Mouse (Mus musculus): ENCODE results near the gene Zfp446. TPM values are rescaled to one million over a fixed set of nuclear protein-coding genes. Genes with fewer than 3 reads are reported as not detected.
"Not testable (repeated sequence)": the region's sequence is repeated elsewhere in the genome, so short reads cannot be mapped to it uniquely, and the experiment has no call there.

The Zfp446 gene
- 1 to 10 TPM; 1.7 to 2.5 TPM for total RNA-seq (2021)
- long read RNA-seq, experiment 1, result 0 reads
- long read RNA-seq, experiment 2, partial matches to known transcripts, result 0 of 2 reads
- long read RNA-seq, experiment 2, other reads (novel, unspliced or antisense), result 2 of 2 reads

DNA sequence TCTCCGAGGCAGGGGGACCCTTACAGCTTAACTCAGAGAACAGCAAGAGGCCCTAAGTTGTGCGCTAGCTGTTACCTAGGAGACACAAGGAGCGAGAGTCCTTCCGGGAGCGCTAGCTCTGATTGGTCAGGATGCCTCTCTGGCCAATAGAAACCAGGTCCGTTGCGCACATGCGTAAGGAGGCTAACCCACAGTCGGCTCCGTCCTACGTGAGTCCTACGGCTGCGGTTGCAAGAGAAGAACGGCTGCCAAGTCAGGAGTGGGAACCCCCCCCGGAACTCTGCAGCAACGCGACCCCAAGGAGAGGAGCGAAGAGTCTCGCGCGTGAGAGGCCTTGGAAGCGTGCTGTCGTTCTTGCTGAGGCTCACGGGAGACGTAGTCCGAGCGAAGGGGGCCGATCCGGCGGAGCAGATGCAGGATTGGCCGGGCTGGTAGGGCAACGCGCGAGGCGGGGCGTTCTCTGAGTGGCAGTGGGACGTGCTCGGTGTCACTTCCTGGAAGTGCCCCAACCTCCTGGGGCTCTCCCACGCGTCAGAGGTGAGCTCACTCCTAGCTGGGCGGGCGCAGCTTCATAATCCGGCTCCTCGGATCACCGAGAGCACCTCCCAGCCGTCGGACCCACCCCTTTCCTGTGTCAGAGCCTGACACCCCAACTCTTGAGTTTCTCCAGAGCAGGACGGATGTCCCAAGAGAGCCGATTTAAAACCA, at the start of gene Zfp446:
TSS of gene Zfp446 (plus strand) at position 167 of the 708 bp plus-strand sequence.
- intact Hi-C loops (cut with DNase I), result loop anchor here (2.0 kb wide), 1 partner anchor 31 kb away; no protein-coding TSS in a partner anchor
- peak; percentile 97 to 99 for DNase-seq

DNA sequence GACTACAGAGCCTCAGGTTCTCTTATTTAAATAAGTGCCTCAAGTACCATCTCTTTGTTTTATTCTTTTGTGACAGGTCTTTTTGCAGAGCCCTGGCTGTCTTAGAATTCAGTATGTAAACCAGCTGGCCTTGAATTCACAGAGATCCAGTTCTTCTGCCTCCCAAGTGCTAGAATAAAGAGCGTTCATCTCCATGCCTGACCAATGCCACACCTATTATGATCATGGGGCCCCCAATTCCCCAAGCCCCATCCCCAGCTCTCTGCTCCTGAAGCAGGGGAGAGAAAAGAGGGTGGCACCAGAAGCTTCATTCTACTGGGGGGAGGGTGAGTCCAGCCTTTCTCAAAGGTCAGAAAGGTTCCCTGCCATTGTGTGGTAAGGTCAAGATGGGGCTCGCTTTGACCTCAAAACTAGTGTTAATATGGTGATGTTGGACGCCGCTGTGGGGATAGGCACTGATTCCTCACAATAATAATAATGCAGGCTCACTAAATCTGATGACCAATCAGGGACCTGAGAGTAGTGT, 44.0 kb upstream of the Zfp446 start:
- intact Hi-C loops (cut with DNase I), result no loop called here
- no peak for DNase-seq

DNA sequence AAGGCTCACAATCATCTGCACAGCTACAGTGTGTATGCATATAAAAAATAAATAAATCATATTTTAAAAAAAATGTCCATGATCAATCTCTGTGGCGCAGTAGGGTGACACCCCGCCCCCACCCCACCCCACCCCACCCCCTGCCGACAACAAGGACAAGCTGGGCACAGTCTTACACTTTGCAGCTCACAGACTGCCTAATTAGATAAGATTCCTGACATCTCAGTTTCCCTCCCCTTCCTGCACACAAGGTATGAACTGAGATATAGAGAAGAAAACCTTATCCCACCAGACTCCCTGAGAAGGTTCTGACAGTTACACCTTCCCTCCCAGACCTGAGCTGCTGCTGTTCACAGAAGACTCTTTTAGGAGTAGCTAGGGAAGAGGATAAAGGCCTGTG, 42.8 kb upstream of the Zfp446 start:
- intact Hi-C loops (cut with DNase I), result no loop called here
- no peak for DNase-seq

- DNase-seq; intact Hi-C loops (cut with DNase I): not testable (repeated sequence)
These were observed 40.3 kb upstream of the Zfp446 start for GRCm38 (mm10) chr7:12937254-12937803.

- intact Hi-C loops (cut with DNase I), result no loop called here
- no peak for DNase-seq
These were observed 37.0 kb upstream of the Zfp446 start for GRCm38 (mm10) chr7:12940599-12940998.

DNA sequence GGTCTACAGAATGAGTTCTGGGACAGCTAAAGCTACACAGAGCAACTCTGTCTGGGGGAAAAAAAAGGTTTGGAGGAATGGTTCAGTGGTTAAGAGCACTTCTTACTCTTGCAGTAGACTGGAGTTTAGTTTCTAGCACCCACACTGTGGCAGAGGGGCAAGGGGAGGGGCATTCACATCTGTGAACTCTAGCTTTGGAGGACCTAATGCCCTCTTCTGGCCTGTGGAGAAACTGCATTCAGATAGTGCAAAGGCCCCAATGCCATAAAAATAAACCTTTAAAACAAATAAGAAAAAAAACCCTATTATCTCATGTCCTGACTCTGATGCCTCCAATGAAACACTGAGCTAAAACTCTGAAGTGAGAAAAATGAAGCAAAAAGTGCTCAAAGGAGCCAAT, 34.2 kb upstream of the Zfp446 start:
- intact Hi-C loops (cut with DNase I), result no loop called here
- DNase-seq, result no peak

DNA sequence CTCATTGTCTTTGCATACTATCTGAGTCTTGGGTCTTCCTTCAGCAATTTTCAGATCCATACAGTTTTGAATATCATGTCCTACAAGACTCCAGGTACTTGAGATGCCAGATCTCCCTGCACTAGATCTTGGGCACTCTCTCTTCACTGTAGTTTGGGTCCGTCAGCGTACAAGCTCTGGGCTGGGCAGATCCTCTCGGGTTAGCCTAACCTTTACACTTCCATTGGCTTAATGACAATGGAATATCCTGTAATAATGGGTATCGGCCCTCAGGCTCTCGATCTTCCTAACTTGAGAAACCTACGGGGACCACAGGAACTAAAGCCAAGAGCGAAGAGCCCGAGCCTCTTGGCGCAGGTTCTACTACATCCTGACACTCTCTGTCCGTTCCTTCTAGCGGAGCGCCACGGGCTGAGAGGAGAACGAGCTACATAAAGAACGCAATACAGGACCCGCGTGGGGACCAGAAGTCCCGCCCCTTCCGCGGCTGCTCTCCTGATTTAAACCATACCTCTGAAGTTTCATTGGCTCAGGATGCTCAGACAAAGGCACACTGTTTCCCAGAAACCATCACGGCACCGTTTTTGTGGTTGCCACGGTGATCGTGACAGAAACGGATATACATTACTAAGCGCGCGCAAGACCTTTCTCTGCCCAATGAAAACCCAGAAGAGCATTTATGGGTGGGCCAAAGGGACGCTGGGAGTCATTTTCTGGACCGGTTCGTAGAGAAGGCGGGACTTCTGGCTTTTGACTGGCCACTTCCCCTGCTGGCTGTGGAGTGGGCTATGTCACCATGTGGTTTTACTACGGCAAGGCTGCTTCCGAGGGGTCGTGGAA, 28.4 kb upstream of the Zfp446 start:
- DNase-seq, result peak; percentile 85 to 86
- intact Hi-C loops (cut with DNase I), result loop anchor here (2.0 kb wide), 1 partner anchor 26 kb away; the partner anchor contains the start of gene Rps5

- no peak for DNase-seq
- intact Hi-C loops (cut with DNase I), result loop anchor here (2.0 kb wide), 1 partner anchor 27 kb away; the partner anchor contains the start of gene Rps5
These were observed 27.8 kb upstream of the Zfp446 start for GRCm38 (mm10) chr7:12949872-12950229.

- intact Hi-C loops (cut with DNase I), result no loop called here
- DNase-seq, result no peak
These were observed 22.8 kb upstream of the Zfp446 start for GRCm38 (mm10) chr7:12954896-12955295.

DNA sequence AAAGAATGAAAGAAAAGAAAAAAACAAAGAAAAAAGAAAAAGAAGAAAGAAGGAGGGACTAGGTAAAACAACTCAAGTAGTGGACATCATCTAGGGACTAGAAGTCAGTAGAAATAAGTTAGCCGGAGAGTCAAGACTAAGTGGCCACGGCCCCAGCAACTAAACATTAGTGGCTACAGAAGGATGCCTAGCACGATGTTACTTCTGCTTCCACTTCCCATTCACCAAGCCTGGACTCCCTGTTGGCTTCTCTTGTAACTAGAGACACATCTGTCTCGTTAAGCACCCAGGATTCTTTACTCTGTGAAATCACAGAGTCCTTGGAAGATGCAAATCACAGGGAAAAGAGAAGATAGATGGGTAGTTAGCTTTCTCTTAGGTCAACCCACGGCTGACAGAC, 20.1 kb upstream of the Zfp446 start:
- DNase-seq, result no peak
- intact Hi-C loops (cut with DNase I), result no loop called here

- no peak for DNase-seq
These were observed 18.7 kb upstream of the Zfp446 start for GRCm38 (mm10) chr7:12958948-12959347.

DNA sequence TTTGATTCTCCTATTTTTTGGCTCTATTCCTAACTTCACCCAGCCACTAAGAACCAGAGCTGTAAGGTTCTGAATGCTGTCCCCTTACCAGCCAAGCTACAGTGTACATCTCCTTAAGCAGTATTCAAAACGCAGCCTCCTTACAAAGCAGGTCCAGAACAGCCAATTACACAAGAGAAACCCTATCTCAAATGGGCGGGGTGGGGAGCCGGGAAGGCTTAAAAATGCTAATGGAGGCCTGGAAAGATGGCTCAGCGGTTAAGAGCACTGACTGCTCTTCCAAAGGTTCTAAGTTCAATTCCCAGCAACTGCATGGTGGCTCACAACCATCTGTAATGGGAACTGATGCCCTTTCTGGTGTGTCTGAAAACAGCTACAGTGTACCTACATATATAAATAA, 17.9 kb upstream of the Zfp446 start:
- DNase-seq, result no peak
- intact Hi-C loops (cut with DNase I), result loop anchor here (5.0 kb wide), 1 partner anchor 32 kb away; the partner anchor contains the start of gene Rnf225

More at GRCm38 (mm10) chr7:12958948-12959347, 18.7 kb upstream of the Zfp446 start:
- intact Hi-C loops (cut with DNase I), result no loop called here

GRCm38 (mm10) chr7:12961511-12962141, 16.0 kb upstream of the Zfp446 start:
- intact Hi-C loops (cut with DNase I), result loop anchor here (5.0 kb wide), 1 partner anchor 34 kb away; the partner anchor contains the start of gene Rnf225

DNA sequence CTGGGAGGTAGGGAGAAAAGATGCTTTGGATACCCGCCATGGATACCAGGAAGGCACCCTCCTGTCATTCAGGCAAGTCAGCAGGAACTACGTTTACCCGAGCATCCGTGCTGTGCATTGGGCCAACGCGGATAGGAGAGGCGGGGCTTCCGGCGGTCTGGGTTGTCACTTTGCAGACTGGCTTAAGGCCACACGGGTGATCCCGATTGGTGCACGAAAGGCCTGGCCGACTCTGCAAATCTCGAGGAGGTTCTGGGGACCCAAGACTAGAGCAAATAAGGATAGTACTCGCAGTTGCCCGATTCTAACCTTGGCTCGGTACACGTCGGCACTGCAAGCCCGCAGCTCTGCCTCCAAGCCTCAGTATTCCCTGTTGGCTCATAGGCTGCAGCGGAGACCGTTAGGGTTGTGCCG, 12.0 kb upstream of the Zfp446 start, which contains the start of gene Zfp324:
TSS of gene Zfp324 (plus strand) at position 161 of the 414 bp plus-strand sequence.
- intact Hi-C loops (cut with DNase I), result no loop called here
- DNase-seq, result peak; percentile 84 to 89

More at GRCm38 (mm10) chr7:12961511-12962141, 16.0 kb upstream of the Zfp446 start:
- peak in 1 of 2 experiments; percentile 26 for DNase-seq

- DNase-seq, result no peak
These were observed 11.4 kb upstream of the Zfp446 start for GRCm38 (mm10) chr7:12966104-12966845.

GRCm38 (mm10) chr7:12970906-12971305, 6.7 kb upstream of the Zfp446 start:
- DNase-seq, result no peak
- intact Hi-C loops (cut with DNase I), result no loop called here

More at GRCm38 (mm10) chr7:12966104-12966845, 11.4 kb upstream of the Zfp446 start:
- intact Hi-C loops (cut with DNase I), result no loop called here

DNA sequence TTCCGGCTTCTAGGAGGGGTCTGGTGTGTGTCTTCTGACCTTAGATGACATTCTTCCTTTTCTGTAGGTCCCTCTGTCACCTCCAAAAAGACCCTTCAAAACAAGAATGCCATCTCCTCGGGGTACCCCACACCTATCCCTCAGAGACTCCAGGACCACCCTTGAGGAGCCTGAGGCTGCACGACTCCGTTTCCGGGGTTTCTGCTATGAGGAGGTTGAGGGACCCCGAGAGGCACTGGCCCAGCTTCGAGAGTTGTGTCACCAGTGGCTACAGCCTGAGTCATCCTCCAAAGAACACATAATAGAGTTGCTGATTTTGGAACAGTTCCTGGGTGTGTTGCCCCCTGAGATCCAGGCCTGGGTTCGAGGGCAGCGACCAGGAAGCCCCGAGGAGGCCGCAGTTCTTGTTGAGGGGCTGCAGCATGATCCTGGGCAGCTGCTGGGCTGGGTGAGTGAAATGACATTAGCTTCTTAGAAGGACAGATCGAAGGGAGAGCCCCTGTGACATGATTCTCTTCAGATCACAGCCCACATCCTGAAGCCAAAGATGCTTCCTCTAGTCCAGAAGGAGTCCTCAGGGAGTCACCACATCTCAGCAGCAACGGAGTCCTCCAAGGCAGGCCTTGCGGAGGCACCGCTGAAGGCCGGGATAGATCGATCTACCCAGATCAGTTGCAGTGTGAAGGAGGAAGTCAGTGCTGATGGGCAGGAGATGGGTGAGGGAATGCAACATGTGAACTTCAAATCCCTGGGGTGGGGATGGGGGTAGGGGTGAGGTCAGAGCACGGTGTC, 1.5 kb downstream of the Zfp446 start:
- intact Hi-C loops (cut with DNase I), result loop anchor here (2.0 kb wide), 1 partner anchor 30 kb away; no protein-coding TSS in a partner anchor
- DNase-seq, result no peak

GRCm38 (mm10) chr7:12979776-12980175, 2.1 kb downstream of the Zfp446 start:
- intact Hi-C loops (cut with DNase I), result loop anchor here (2.0 kb wide), 1 partner anchor 29 kb away; no protein-coding TSS in a partner anchor
- no peak for DNase-seq

All from gastrocnemius, postnatal 36 days (tissue).